Mouse (Mus musculus) forebrain, embryonic 15.5 days (tissue): ENCODE measurements around the gene Mier1. TPM values are rescaled to one million over a fixed set of nuclear protein-coding genes. Genes with fewer than 3 reads are reported as not detected.

Experiments used
- ATAC-seq: fragments of 200-750 bp; cut with Nextera tagmentation; replicated peaks from 2 replicates; pipeline ENCODE4 v1.8.0; 2017; ENCODE audit warnings: mild to moderate bottlenecking, moderate TSS enrichment, moderate library complexity
- H3K27ac ChIP-seq: fragments of 300-500 bp; sonication (generic); replicated peaks from 2 replicates; pipeline ENCODE4 v1.5.1; 2015; ENCODE audit warnings: mild to moderate bottlenecking, inconsistent platforms
- H3K27me3 ChIP-seq: fragments of 300-500 bp; sonication (generic); 2 replicates; pipeline ENCODE4 v1.6.1; 2015; ENCODE audit warnings: inconsistent platforms
- H3K36me3 ChIP-seq: fragments of 300-500 bp; sonication (generic); 2 replicates; pipeline ENCODE4 v1.6.1; 2015; ENCODE audit warnings: mild to moderate bottlenecking, inconsistent platforms
- H3K4me1 ChIP-seq: fragments of 300-500 bp; sonication (generic); 2 replicates; pipeline ENCODE4 v1.6.1; 2015; ENCODE audit warnings: inconsistent platforms
- H3K4me2 ChIP-seq: fragments of 300-500 bp; sonication (generic); replicated peaks from 2 replicates; pipeline ENCODE4 v1.6.1; 2015; ENCODE audit warnings: mild to moderate bottlenecking, inconsistent platforms
- H3K4me3 ChIP-seq: fragments of 300-500 bp; sonication (generic); 2 replicates; pipeline ENCODE4 v1.5.1; 2015; ENCODE audit warnings: mild to moderate bottlenecking, inconsistent platforms
- H3K9ac ChIP-seq: fragments of 300-500 bp; sonication (generic); replicated peaks from 2 replicates; pipeline ENCODE4 v1.6.1; 2015; ENCODE audit warnings: mild to moderate bottlenecking, inconsistent platforms
- H3K9me3 ChIP-seq: fragments of 300-500 bp; sonication (generic); 2 replicates; pipeline ENCODE4 v1.6.1; 2016; ENCODE audit warnings: inconsistent platforms
- WGBS: fragments of 180-500 bp; shearing (Covaris S2); methylation state at CpG from one replicate; pipeline ENCODE4 v1.1.7; 2015; ENCODE audit warnings: mixed read lengths; 5-methylcytosine and 5-hydroxymethylcytosine counted together
- polyA plus RNA-seq: library from polyadenylated mRNA; unstranded; fragments of >200 nt; fragmentation: Nextera tagmentation; extraction: Ambion mirVana; gene quantifications from 2 replicates; pipeline ENCODE4 v1.2.1, GENCODE M21; 2015

Mier1 gene
- polyA plus RNA-seq, 1 experiment from 2014 or later, result 38.0 TPM

- Histone ChIP-seq H3K4me1 (peaks cover 17% of the 10 kb centered on the region), H3K36me3 (peaks cover 24% of the 10 kb centered on the region), H3K9me3 (no peaks in the 10 kb centered on the region), H3K4me2 (no peak overlapping the region), H3K9ac (no peak overlapping the region), H3K4me3 (no peak overlapping the region), H3K27me3 (no peaks in the 10 kb centered on the region), H3K27ac (no peak overlapping the region)
- 47% methylated on average over 2 of the region's 2 CpGs for WGBS
- no peak for ATAC-seq
Measured at GRCm38 (mm10) chr4:103203646-103204045, 89.5 kb downstream of the Mier1 start.

- no peak overlapping the region for H3K27ac ChIP-seq
- H3K4me2 ChIP-seq, result no peak overlapping the region
- no peak for ATAC-seq
- H3K4me3 ChIP-seq, result no peak overlapping the region
- no peaks in the 10 kb centered on the region for H3K27me3 ChIP-seq
- no peak overlapping the region for H3K9ac ChIP-seq
- H3K36me3 ChIP-seq, result peaks cover 29% of the 10 kb centered on the region
- H3K9me3 ChIP-seq, result no peaks in the 10 kb centered on the region
- peaks cover 17% of the 10 kb centered on the region for H3K4me1 ChIP-seq
- WGBS, result 89% methylated on average over 1 of the region's 1 CpGs
Measured at GRCm38 (mm10) chr4:103208553-103208952, 94.4 kb downstream of the Mier1 start.

- no peak for ATAC-seq
- Histone ChIP-seq H3K36me3 (peaks cover 11% of the 10 kb centered on the region), H3K4me1 (peaks cover 16% of the 10 kb centered on the region), H3K9me3 (no peaks in the 10 kb centered on the region), H3K4me2 (peak overlapping the region; percentile 83), H3K4me3 (peak overlapping the region; percentile 95), H3K27ac (peak overlapping the region; percentile 98), H3K27me3 (no peaks in the 10 kb centered on the region), H3K9ac (peak overlapping the region; percentile 98)
- WGBS, result 3% methylated on average over 30 of the region's 30 CpGs
Measured at GRCm38 (mm10) chr4:103213859-103214497, 99.8 kb downstream of the Mier1 start.

GRCm38 (mm10) chr4:103214498-103214924 lies 100.3 kb downstream of the Mier1 start:
- Histone ChIP-seq H3K4me3 (peak overlapping the region; percentile 95), H3K27me3 (no peaks in the 10 kb centered on the region), H3K4me2 (peak overlapping the region; percentile 83), H3K9ac (peak overlapping the region; percentile 98), H3K27ac (peak overlapping the region; percentile 98), H3K36me3 (peaks cover 6% of the 10 kb centered on the region), H3K4me1 (peaks cover 16% of the 10 kb centered on the region), H3K9me3 (no peaks in the 10 kb centered on the region)
- under 1% methylated on average over 48 of the region's 48 CpGs for WGBS
- peak; percentile 83 for ATAC-seq

Other genes starting within 250 kb of the Mier1 start
- gene Tctex1d1, start 135.8 kb upstream of the Mier1 start, polyA plus RNA-seq, result 0.34 and 1.1 TPM in 2 replicates
- not detected in 2 replicates for gene Insl5, start 87.5 kb upstream of the Mier1 start, polyA plus RNA-seq
- gene Wdr78, start 165 bp downstream of the Mier1 start, polyA plus RNA-seq, result 4.0 and 5.8 TPM in 2 replicates
- 4.4 and 5.0 TPM in 2 replicates for gene Slc35d1, start 100.8 kb downstream of the Mier1 start, polyA plus RNA-seq
- gene 4921539E11Rik, start 176.5 kb downstream of the Mier1 start, polyA plus RNA-seq, result not detected in 2 replicates
- 15.3 and 15.5 TPM in 2 replicates for gene Oma1, start 199.4 kb downstream of the Mier1 start, polyA plus RNA-seq